In genomic region chr12:13120581-13120980, GRCm38 (mm10) we compare ENCODE assay signal across 9 mouse cellular contexts.
DNase-seq lines count a peak whose midpoint lies in the region; ATAC-seq lines count a peak whose summit lies in the region.
"Had no signal": no experiment of that assay in that cellular context is flagged by ENCODE, and none has a peak within 500 bp of the region (broad histone marks: within the 10 kb centered on the region; RNA-seq: fewer than 3 reads in every experiment).

No protein-coding gene starts in this region.

- 43% methylated on average over 7 of the region's 7 CpGs for WGBS in liver, embryonic 12.5 days (ENCODE audit: insufficient replicate concordance)
- 31% methylated on average over 7 of the region's 7 CpGs for WGBS in limb, embryonic 15.5 days

- peak; percentile 12 to 17 for DNase-seq in cerebellum, postnatal 25 days
- DNase-seq in cerebellum, adult 11-12 months, result no peak
- peak; percentile 10 for DNase-seq in liver
- peak; percentile 67 to 68 for DNase-seq in adrenal gland, postnatal 36 days
- no peak for DNase-seq in gastrocnemius, postnatal 36 days
- no peak for DNase-seq in layer of hippocampus, adult 8-10 months (ENCODE audit: low spot score in 2 of 2)
- DNase-seq: midbrain, embryonic 14.5 days had no signal

- 0 out of 2 replicates have a peak, but pooled peaks cover 10% of the 10 kb centered on the region for H3K27me3 ChIP-seq in liver, embryonic 12.5 days (replicated peaks)
- peaks cover 3% of the 10 kb centered on the region; the same call in 1 of the 2 replicates for H3K27me3 ChIP-seq in limb, embryonic 15.5 days

- H3K4me2 ChIP-seq in liver, embryonic 12.5 days, result no peak overlapping the region
- no peak overlapping the region for H3K4me2 ChIP-seq in limb, embryonic 15.5 days

- ATAC-seq in liver, embryonic 12.5 days, result no peak
- ATAC-seq in limb, embryonic 15.5 days (ENCODE audit: insufficient number of reproducible peaks, low FRiP score, low TSS enrichment, low read depth), result 0 out of 2 replicates have a peak, but pooled peaks have one; percentile 16

- intact Hi-C loops in gastrocnemius, postnatal 36 days (cut with DNase I), result no loop called here

- H3K9ac ChIP-seq in liver, embryonic 12.5 days, result no peak overlapping the region
- no peak overlapping the region for H3K9ac ChIP-seq in limb, embryonic 15.5 days

- H3K4me1 ChIP-seq in liver, embryonic 12.5 days, result no peaks in the 10 kb centered on the region
- peaks cover 15% of the 10 kb centered on the region for H3K4me1 ChIP-seq in limb, embryonic 15.5 days

- no peak overlapping the region for H3K4me3 ChIP-seq in liver, embryonic 12.5 days
- no peak overlapping the region for H3K4me3 ChIP-seq in limb, embryonic 15.5 days

- H3K9me3 ChIP-seq in liver, embryonic 12.5 days (replicated peaks), result no peaks in the 10 kb centered on the region
- no peaks in the 10 kb centered on the region for H3K9me3 ChIP-seq in limb, embryonic 15.5 days

- H3K36me3 ChIP-seq in liver, embryonic 12.5 days, result no peaks in the 10 kb centered on the region
- H3K36me3 ChIP-seq in limb, embryonic 15.5 days, result no peaks in the 10 kb centered on the region

- no peak overlapping the region for H3K27ac ChIP-seq in liver, embryonic 12.5 days
- no peak overlapping the region for H3K27ac ChIP-seq in limb, embryonic 15.5 days

Comparison
In these comparisons a context has a peak if more than half of its experiments do, and no peak if none do; other contexts are left out.
1. DNase-seq: peak in cerebellum, postnatal 25 days (2 of 2), liver (single experiment) and adrenal gland, postnatal 36 days (2 of 2); none in cerebellum, adult 11-12 months (single experiment), gastrocnemius, postnatal 36 days (0 of 2) and layer of hippocampus, adult 8-10 months (0 of 2).